Mouse (Mus musculus): ENCODE results near the gene Mpnd. TPM values are rescaled to one million over a fixed set of nuclear protein-coding genes. Genes with fewer than 3 reads are reported as not detected.
A peak's percentile ranks its signal among the peaks of the same experiment; 100 is the strongest.

The Mpnd gene
- polyA plus RNA-seq, 1 experiment from 2014 or later = 191 TPM

GRCm38 (mm10) chr17:55996007-55996406 is 9.5 kb upstream of the Mpnd start:
- WGBS = 86% methylated on average over 15 of the region's 15 CpGs
- H3K4me3 ChIP-seq = no peak overlapping the region
- H3K4me2 ChIP-seq (replicated peaks) = no peak overlapping the region
- H3K9me3 ChIP-seq = no peaks in the 10 kb centered on the region
- H3K27me3 ChIP-seq = peaks cover 15% of the 10 kb centered on the region
- H3K9ac ChIP-seq (replicated peaks) = no peak overlapping the region
- ATAC-seq (replicated peaks) = no peak
- H3K36me3 ChIP-seq = peaks cover 42% of the 10 kb centered on the region; the same call in 1 of the 2 replicates
- no peak overlapping the region for H3K27ac ChIP-seq (replicated peaks)
- peaks cover 12% of the 10 kb centered on the region for H3K4me1 ChIP-seq

GRCm38 (mm10) chr17:55999794-56000499 is 5.6 kb upstream of the Mpnd start:
- ATAC-seq (replicated peaks) = no peak
- H3K27me3 ChIP-seq = peaks cover 16% of the 10 kb centered on the region
- no peak overlapping the region for H3K4me2 ChIP-seq (replicated peaks)
- no peak overlapping the region for H3K4me3 ChIP-seq
- H3K4me1 ChIP-seq = no peaks in the 10 kb centered on the region
- WGBS = 11% methylated on average over 30 of the region's 30 CpGs
- H3K9me3 ChIP-seq = no peaks in the 10 kb centered on the region
- H3K9ac ChIP-seq (replicated peaks) = no peak overlapping the region
- H3K27ac ChIP-seq (replicated peaks) = no peak overlapping the region
- H3K36me3 ChIP-seq = peaks cover 25% of the 10 kb centered on the region; the same call in 1 of the 2 replicates

GRCm38 (mm10) chr17:56003000-56003399 is 2.5 kb upstream of the Mpnd start:
- H3K4me2 ChIP-seq (replicated peaks) = no peak overlapping the region
- no peaks in the 10 kb centered on the region for H3K9me3 ChIP-seq
- no peak overlapping the region for H3K9ac ChIP-seq (replicated peaks)
- no peak overlapping the region for H3K27ac ChIP-seq (replicated peaks)
- H3K27me3 ChIP-seq = peaks cover 16% of the 10 kb centered on the region
- H3K36me3 ChIP-seq = no peaks in the 10 kb centered on the region
- no peak overlapping the region for H3K4me3 ChIP-seq
- no peak for ATAC-seq (replicated peaks)
- 84% methylated on average over 3 of the region's 3 CpGs for WGBS
- H3K4me1 ChIP-seq = peaks cover 6% of the 10 kb centered on the region

GRCm38 (mm10) chr17:56006956-56007355 is 1.4 kb downstream of the Mpnd start:
- H3K4me3 ChIP-seq = no peak overlapping the region
- no peak for ATAC-seq (replicated peaks)
- peaks cover 8% of the 10 kb centered on the region for H3K36me3 ChIP-seq
- no peaks in the 10 kb centered on the region for H3K27me3 ChIP-seq
- H3K9me3 ChIP-seq = no peaks in the 10 kb centered on the region
- 58% methylated on average over 10 of the region's 10 CpGs for WGBS
- H3K4me2 ChIP-seq (replicated peaks) = no peak overlapping the region
- peaks cover 31% of the 10 kb centered on the region for H3K4me1 ChIP-seq
- no peak overlapping the region for H3K9ac ChIP-seq (replicated peaks)
- H3K27ac ChIP-seq (replicated peaks) = no peak overlapping the region

GRCm38 (mm10) chr17:56007444-56008355 is 2.2 kb downstream of the Mpnd start:
- peak; percentile 15 for ATAC-seq (replicated peaks)
- peak overlapping the region; percentile 12; the same call in 1 of the 2 replicates for H3K9ac ChIP-seq (replicated peaks)

GRCm38 (mm10) chr17:56008356-56009087 is 3.0 kb downstream of the Mpnd start:
- ATAC-seq (replicated peaks) = peak; percentile 95
- 0% methylated on average over 21 of the region's 21 CpGs for WGBS

More at GRCm38 (mm10) chr17:56007444-56008355, 2.2 kb downstream of the Mpnd start:
- H3K27me3 ChIP-seq = no peaks in the 10 kb centered on the region
- 30% methylated on average over 14 of the region's 14 CpGs for WGBS
- H3K9me3 ChIP-seq = no peaks in the 10 kb centered on the region
- H3K4me1 ChIP-seq = peaks cover 32% of the 10 kb centered on the region
- H3K27ac ChIP-seq (replicated peaks) = peak overlapping the region; percentile 98
- peak overlapping the region; percentile 94 for H3K4me3 ChIP-seq
- peaks cover 14% of the 10 kb centered on the region for H3K36me3 ChIP-seq
- H3K4me2 ChIP-seq (replicated peaks) = peak overlapping the region; percentile 85

GRCm38 (mm10) chr17:56009088-56009961 is 3.8 kb downstream of the Mpnd start:
- peak; percentile 93 for ATAC-seq (replicated peaks)
- peak overlapping the region; percentile 94 for H3K4me3 ChIP-seq
- peak overlapping the region; percentile 85 for H3K4me2 ChIP-seq (replicated peaks)
- H3K4me1 ChIP-seq = peaks cover 32% of the 10 kb centered on the region
- peak overlapping the region; percentile 93 for H3K9ac ChIP-seq (replicated peaks)
- peaks cover 23% of the 10 kb centered on the region for H3K36me3 ChIP-seq
- under 1% methylated on average over 56 of the region's 62 CpGs for WGBS
- peak overlapping the region; percentile 98 for H3K27ac ChIP-seq (replicated peaks)
- H3K9me3 ChIP-seq = no peaks in the 10 kb centered on the region
- H3K27me3 ChIP-seq = no peaks in the 10 kb centered on the region

More at GRCm38 (mm10) chr17:56008356-56009087, 3.0 kb downstream of the Mpnd start:
- H3K9me3 ChIP-seq = no peaks in the 10 kb centered on the region
- H3K27me3 ChIP-seq = no peaks in the 10 kb centered on the region
- H3K27ac ChIP-seq (replicated peaks) = peak overlapping the region; percentile 98
- peaks cover 32% of the 10 kb centered on the region for H3K4me1 ChIP-seq
- peak overlapping the region; percentile 85 for H3K4me2 ChIP-seq (replicated peaks)
- peak overlapping the region; percentile 93 for H3K9ac ChIP-seq (replicated peaks)
- peaks cover 20% of the 10 kb centered on the region for H3K36me3 ChIP-seq
- H3K4me3 ChIP-seq = peak overlapping the region; percentile 94

- peak overlapping the region; percentile 93 for H3K9ac ChIP-seq (replicated peaks)
- WGBS = 39% methylated on average over 2 of the region's 2 CpGs
Observed at GRCm38 (mm10) chr17:56009962-56010240, 4.4 kb downstream of the Mpnd start.

GRCm38 (mm10) chr17:56010255-56010654 is 4.7 kb downstream of the Mpnd start:
- no peak for ATAC-seq (replicated peaks)
- peak overlapping the region; percentile 93 for H3K9ac ChIP-seq (replicated peaks)
- H3K27ac ChIP-seq (replicated peaks) = peak overlapping the region; percentile 98; the same call in 1 of the 2 replicates
- peaks cover 32% of the 10 kb centered on the region for H3K4me1 ChIP-seq
- H3K27me3 ChIP-seq = no peaks in the 10 kb centered on the region
- H3K4me3 ChIP-seq = peak overlapping the region; percentile 94
- no peaks in the 10 kb centered on the region for H3K9me3 ChIP-seq
- H3K36me3 ChIP-seq = peaks cover 29% of the 10 kb centered on the region
- H3K4me2 ChIP-seq (replicated peaks) = peak overlapping the region; percentile 85
- WGBS = 71% methylated on average over 14 of the region's 14 CpGs

More at GRCm38 (mm10) chr17:56009962-56010240, 4.4 kb downstream of the Mpnd start:
- Histone ChIP-seq H3K27ac (replicated peaks) (peak overlapping the region; percentile 98), H3K27me3 (no peaks in the 10 kb centered on the region), H3K4me3 (peak overlapping the region; percentile 94), H3K4me1 (peaks cover 32% of the 10 kb centered on the region), H3K36me3 (peaks cover 26% of the 10 kb centered on the region), H3K4me2 (replicated peaks) (peak overlapping the region; percentile 85), H3K9me3 (no peaks in the 10 kb centered on the region)
- no peak for ATAC-seq (replicated peaks)

- no peak overlapping the region for H3K9ac ChIP-seq (replicated peaks)
- peak overlapping the region; percentile 85 for H3K4me2 ChIP-seq (replicated peaks)
- no peaks in the 10 kb centered on the region for H3K9me3 ChIP-seq
- whole genome bisulfite sequencing = 5% methylated on average over 9 of the region's 9 CpGs
- H3K4me1 ChIP-seq = peaks cover 32% of the 10 kb centered on the region
- no peaks in the 10 kb centered on the region for H3K27me3 ChIP-seq
- H3K4me3 ChIP-seq = peak overlapping the region; percentile 94
- ATAC-seq (replicated peaks) = no peak
- peaks cover 34% of the 10 kb centered on the region for H3K36me3 ChIP-seq
- no peak overlapping the region for H3K27ac ChIP-seq (replicated peaks)
Observed at GRCm38 (mm10) chr17:56010681-56011080, 5.2 kb downstream of the Mpnd start.

- 85% methylated on average over 7 of the region's 7 CpGs for WGBS
- peaks cover 41% of the 10 kb centered on the region for H3K36me3 ChIP-seq
- H3K9ac ChIP-seq (replicated peaks) = no peak overlapping the region
- ATAC-seq (replicated peaks) = no peak
- no peak overlapping the region for H3K4me2 ChIP-seq (replicated peaks)
- no peaks in the 10 kb centered on the region for H3K27me3 ChIP-seq
- no peaks in the 10 kb centered on the region for H3K9me3 ChIP-seq
- H3K27ac ChIP-seq (replicated peaks) = no peak overlapping the region
- H3K4me3 ChIP-seq = no peak overlapping the region
- H3K4me1 ChIP-seq = peaks cover 32% of the 10 kb centered on the region
Observed at GRCm38 (mm10) chr17:56011441-56011840, 5.9 kb downstream of the Mpnd start.
